Mouse (Mus musculus) brain, adult 2 months (tissue): Measurements from ENCODE around the gene Xrcc3.

Experiments
- DNase-seq: peaks from one replicate; pipeline ENCODE4 v3.0.0; 2011; ENCODE audit warnings: low read depth, low spot score

The Xrcc3 gene

DNA sequence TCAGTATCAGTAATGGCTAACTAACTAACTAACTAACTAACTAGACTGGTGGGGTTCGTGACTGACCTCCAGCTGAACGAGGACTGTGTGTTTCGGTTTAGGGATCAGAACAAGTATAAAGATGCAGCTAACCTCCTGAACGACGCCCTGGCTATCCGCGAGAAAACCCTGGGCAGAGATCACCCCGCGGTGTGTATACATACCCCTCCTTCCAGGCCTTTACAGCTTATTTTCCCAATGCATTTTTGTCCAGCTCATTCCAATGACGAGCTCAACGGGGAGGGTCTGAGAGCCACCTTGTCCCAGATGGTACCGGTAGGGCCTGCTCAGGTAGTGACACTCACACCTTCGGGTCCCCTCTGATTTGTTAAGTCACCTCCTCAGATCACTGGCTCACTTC is 35.8 kb downstream of the Xrcc3 start:
- DNase-seq: no peak

DNA sequence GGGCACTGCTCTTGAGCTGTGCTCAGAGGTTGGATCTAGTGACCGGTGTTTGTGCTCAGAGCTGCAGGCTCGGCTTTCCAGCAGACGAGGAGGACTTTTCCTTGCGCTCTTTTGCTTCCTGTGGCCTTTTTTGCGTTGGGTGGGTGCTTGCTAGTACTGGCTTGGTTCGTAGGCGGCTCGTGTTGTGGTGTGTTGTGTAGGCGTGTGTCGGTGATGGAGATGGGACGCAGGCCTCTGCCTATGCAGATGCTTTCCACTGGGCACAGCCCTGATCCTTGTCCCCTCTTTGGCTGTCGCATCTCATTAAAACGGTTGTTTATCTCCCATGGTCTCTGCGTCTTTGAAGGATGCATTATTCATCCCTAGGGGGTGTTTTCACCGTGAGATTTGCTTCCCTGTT is 38.8 kb downstream of the Xrcc3 start:
- DNase-seq: peak; percentile 52

DNA sequence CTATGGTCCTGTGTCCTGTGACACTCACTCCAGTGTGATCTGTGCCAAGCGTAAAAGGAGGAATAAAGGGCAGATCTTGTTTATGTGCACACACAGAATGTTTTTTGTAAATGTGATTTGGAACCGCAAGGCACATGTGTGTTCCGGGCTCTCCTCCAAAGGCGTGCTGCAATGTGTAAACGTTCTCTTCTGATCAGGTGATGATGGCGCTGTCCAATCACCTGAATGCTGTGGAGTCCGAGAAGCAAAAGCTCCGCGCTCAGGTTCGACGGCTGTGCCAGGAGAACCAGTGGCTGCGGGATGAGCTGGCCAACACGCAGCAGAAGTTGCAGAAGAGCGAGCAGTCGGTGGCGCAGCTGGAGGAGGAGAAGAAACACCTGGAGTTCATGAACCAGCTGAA is 39.5 kb downstream of the Xrcc3 start:
- no peak for DNase-seq

DNA sequence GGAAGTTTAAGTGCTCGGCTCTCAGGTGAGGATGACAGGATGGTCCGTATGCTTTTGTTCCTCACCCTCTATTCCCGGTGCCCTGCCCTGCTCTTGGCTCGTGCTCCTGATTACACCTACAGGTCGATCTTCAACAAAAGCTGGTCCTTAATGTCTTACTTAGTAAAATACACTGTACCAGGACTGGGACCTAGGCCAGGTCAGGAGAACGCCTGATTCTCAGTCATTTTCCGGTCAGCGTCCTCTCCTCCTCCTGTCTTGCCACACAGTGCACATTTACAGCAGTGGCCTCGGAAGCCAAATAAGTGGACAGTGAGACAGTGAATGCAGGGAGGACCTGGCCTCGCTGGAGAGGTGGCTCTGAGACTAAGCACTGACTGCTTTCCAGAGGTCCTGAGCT is 43.0 kb downstream of the Xrcc3 start:
- no peak for DNase-seq

DNA sequence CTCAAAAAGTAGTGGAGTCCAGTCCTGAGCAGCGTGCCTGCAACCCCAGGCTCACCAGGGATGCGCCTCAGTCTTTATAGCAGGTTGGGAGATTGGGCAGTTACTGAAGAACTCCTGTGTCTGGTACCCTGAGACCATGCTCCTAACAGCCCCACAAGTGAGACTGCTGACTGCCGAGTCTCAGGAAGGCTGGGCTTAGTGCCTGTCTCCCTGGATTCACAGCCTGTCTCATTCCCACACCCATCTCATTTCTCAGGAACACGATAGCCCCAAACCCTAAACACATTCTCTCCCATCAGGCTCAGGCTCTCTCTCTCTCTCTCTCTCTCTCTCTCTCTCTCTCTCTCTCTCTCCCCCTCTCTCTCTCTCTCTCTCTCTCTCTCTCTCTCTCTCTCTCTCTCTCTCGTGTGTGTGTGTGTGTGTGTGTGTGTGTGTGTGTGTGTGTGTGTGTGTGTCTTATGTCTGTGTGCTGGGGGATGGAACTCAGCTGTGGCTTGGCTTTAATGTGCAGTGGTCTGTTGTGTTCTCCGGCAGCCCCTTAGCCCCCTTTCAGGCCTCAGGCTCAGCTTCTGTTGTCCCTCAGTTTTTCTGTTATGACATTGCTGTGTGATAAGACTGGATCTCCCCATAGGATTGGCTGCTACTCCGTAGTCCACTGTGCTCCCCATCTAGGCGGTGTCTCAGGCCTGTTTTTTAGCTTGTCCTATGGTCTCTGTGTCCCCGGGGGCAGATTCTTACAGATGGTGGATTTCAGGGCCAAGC is 43.7 kb downstream of the Xrcc3 start:
- peak; percentile 60 for DNase-seq

DNA sequence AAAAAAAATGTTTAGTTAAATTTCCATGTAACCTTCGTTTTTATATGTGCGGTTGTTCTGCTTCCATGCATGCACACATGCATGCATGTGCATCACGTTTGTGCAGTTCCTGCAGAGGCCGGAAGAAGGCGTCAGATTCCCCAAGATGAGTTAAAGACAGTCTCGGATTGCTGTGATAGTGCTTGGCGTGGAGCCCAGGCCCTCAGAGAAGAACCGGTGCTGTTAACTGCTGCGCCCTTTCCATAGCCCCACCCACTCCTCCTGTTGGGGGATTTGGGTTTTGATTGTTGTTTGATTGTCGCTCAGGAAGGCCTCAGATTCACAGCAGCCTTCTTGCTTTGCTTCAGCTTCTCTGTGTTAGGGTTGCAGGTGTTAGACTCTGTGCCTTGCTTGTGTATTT is 44.4 kb downstream of the Xrcc3 start:
- peak; percentile 81 for DNase-seq

DNA sequence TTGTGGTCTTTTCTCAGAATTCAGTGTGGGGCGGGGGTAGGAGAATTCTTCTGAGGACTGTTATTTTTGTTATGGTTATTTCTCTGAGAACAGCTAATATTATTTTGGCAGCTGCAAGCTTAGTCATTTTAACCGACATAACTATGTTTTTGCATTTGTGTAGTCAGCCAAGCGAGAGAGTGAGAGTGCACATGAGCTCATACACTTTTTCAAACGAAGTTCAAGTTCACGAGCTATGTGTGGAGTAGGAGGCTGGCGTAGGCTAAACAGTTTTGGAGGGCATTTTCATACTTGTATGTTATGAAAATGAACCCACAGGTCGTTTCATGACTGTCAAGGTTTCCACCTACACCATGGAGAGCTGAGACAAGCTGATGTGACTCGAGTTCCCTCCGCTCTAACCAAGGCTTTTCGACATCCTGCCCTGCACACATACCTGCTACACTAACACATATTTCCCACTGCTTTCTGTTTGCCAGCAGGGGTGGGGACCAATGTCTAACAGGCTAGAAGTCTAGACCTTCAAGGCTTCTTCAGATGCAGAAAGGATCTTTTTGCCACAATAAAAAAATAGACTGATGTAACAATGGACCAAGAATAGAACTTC is 45.2 kb downstream of the Xrcc3 start:
- peak; percentile 58 for DNase-seq

DNA sequence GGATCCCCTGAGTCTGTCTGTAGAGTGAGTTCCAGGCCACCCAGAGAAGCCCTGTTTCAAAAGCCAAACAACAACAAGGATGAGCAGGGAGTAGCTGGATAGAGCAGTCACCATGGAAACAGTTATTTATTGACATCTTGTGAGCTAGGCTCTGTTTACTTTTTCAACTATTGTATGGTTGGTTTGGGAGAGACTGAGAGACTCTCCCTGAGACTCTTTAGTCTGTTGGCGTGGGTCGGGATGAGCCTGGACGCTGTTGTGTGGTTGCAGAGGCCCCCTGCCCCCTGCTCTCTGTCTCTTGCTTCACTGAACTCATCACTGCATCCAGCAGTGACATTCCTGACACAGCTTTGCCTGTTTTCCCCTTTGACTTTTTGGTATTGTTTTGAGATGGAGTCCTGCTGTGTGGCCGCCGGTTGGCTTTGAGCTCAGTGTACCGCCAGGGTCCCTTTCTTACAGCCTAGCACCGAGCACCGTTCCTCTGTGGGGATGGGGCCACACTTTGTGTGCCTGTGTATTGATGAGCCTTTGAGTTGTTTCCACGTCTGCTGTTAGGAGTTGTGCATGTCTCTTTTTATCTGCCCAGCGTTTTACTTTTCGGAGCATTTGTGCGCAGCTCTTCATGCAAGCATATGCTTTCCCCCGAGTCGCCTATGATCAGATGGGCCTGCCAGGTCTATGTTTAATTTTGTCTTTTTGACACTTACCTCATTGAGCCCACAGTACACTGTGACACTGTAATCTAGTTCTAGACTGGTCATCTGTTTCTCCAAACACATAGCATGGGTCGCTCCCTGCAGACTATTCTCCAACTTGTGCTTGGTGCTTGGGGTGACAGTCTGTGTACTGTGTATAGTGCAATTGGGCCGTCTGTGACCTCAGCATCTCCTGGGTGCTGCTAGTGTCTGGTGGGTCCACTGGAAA is 47.1 kb downstream of the Xrcc3 start:
- peak; percentile 74 for DNase-seq

DNA sequence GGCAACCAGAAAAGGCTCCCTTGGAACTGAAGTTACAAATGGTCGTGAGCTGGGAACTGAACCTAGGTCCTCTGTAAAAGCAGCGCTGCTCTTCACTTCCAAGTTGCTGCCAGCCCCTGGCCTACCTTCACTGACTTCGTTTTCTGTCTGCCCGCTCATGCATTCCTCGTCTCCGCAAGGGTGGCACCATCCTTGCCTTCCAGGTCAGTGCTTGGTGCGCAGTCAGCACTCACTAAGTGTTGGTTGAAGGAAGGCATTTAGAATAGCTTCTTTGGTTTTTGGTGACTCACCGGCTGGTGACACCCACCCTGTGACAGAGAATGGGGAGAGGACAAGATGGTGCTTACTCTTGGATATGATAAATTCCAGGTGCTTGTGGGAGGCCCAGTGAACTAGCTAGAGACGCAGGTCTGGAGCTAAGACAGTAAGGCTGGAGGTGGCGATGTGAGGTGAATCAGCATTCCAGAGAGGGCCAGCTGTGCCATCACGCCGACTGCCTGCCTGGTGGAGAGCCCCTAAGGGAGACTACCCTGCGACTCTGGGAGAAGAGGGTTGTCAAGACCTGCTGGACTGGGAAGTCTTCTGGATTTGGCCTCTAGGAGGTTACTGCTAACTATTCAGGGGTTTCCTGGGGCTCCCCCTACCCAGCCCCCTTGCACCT is 50.9 kb downstream of the Xrcc3 start:
- peak; percentile 81 for DNase-seq

DNA sequence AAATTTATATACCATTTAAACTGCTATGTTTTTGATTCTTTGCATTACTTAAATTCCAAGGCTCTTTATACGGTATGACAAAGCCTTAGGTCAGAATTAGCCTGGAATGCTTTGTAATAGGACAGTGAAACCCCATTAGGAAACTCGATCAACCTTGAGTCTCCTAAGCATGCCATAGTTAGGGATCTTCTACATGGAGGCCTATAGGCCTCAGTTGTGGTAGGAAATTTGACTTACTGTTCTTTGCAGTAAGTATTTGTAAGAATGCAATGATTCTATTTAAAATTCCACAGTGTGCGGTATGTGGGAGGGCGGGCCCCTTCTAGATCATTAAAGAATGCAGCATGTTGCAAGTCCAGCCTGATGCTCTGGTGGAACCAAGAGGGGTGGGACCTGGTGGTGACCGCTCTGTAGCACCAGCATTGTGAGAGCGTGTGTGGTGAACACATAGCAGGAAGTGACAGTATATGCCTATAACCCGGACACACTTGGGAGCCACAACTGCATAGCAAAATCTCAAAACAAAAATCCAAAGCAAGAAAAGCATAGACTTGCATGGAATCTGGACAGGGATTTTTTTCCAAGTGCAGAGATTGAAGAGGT is 53.3 kb downstream of the Xrcc3 start:
- DNase-seq: no peak

DNA sequence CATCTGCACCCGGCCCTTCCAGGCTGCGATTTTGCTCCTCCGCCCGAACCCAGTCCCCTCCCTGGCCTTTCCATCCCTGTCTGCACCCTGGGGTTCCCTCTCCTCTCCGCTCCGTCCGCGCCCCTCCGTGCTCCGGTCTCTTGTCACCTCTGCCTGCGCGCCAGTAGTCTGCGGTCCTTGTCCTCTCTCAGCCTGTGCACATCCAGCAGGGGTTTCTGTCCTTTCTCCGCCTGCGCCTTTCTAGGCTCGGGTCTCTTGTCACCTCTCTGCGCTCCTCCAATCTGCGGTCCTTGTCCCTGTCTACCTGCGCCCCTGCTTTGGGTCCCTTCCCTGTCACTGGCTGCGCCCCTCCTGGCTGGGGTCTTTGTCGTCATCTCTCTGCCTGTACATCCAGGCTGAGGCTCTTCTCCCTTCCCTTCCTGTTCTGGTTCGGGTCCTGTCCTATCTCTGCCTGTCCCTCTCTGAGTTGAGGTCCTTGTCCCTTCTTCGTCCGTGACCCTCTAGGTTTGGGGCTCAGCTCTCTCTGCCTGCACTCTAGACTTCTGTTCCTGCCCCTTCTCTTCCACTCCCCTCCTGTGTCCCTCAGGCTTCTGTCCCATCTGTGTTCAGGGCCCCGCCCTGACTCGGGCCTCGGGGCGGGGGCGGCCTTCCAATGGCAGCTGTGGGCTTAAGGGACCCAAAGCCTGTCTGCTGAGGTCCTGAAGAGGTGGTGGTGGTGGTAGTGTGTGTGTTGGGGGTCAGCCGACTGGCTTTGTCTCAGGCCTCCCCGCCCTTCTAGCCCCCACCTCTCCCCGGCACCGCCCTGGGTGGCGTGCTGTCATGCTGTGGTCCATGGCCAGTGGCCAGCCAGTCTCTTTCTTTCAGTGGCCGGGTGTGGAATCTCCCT is 54.3 kb downstream of the Xrcc3 start:
- peak; percentile 71 for DNase-seq

DNA sequence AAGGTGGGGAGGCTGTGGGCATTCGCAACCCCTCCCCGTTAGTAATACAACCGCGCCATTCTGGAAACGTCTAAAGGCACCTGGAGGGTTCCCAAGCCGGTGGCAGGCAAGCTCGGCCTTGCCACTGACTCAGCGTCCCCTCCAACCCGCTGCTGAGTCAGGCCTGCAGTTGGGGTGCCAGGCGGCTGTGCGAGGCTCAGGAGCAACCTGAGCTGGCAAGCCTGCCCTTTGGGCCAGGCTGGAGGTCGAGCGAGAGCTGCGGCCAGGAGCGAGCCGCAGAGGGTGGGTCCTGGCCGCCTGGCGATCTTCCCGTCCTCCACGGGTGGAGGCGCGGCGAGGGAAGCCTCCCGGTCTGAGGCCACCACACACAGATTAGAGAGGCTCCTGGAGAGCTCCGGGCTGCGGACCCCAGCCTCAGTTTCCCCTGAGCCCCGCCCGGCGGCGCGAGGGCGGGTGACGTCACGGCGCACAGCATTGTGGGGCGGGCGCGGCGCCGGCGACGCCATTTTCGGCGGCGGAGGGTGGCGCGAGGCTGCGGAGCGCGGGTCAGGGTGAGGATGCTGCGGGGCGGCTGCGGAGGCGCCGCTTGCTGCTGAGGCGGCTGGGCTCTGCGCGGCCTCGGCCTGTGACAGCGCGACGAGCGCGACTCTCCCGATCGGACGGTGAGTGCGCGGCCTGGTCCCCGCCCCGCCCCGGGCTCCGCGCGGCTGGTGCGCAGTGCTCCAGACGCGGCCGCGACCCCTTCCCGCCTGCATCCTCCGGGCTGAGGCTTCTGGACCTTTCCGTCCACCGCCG is 55.1 kb downstream of the Xrcc3 start, which contains the start of gene Klc1:
TSS of gene Klc1 (plus strand) at position 469 of the 795 bp plus-strand sequence.
- DNase-seq: peak; percentile 84

DNA sequence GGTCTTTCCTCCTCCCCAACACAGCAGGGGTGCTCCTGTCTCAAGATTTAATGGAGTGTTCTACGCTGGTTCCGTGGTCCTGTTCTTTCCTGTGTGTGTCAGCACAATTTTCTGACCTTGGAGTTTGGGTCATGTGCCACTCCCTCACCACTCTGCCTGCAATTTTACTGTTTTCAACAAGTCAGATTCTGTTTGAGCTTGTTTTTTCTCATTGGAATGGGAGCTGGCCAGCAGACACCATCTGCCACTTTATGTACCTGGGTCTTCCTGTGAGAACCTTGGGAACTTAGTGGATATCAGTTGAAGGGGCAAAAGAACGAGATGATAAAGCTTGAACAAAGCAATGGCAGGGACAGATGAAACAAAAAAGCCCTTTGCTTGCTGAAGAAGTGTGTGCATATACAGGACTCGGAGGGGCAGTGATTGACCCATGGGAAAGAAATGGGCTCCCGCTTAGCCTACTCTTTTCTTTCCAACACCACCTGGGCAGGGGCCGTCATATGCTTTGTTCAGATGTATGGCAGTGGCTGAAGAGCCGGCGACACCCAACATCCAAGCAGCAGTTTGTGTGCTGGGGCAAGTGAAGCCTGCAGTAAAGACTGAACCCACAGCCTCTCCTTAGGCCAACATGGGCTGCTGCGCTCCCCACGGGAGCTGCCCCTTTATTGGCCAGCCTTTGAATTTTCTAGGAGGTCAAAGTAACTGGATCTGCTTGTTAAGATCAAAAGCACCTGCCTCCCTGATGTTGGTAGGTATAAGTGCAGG is 55.9 kb downstream of the Xrcc3 start:
- peak; percentile 49 for DNase-seq

DNA sequence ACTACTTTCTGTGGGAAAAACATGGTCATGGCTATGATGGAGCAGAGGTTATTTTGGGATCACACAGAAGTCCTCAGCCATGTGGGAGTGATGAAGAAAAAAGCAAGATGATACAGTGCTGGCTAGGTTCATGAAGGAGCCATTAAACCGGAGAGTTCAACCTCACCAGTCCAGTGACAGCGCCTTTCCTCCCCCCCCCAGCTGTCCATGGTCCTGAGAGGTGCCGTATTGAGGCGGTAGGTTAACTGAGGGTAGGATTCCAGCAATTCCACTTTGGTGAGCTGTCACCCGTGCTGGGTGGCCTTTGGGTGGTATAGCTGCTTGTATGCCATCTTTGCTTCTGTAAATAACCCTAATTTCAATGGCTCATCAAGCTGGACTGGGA is 57.0 kb downstream of the Xrcc3 start:
- DNase-seq: no peak

DNA sequence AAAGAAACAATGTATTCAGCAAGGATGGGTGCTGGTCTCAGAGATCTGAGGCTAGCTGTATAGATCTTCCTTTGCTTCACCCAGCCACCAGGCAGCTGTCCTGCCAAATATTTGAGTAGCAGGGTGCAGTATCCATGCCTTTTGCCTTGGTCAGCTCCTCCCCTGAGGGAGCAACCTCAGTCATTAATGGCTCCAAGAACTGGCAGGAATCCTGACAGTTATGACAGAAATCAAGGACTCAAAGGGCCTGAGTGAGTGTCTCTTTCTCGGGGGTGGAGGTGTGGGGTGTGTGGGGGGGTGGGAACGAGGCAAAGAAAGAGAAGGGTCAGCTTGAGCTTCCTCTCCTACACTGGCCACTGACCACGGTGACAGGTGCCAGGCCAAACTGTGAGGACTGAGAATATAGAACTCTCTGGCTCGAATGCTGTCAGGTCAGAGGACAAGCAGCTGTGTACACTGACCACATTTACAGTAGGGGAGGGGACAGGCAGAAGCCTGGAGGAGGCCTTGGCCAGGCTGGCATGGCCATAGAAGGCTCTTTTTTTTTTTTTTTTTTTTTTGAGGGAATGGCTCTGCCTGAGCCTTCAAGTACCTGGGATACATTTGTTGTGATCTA is 57.5 kb downstream of the Xrcc3 start:
- DNase-seq: no peak

DNA sequence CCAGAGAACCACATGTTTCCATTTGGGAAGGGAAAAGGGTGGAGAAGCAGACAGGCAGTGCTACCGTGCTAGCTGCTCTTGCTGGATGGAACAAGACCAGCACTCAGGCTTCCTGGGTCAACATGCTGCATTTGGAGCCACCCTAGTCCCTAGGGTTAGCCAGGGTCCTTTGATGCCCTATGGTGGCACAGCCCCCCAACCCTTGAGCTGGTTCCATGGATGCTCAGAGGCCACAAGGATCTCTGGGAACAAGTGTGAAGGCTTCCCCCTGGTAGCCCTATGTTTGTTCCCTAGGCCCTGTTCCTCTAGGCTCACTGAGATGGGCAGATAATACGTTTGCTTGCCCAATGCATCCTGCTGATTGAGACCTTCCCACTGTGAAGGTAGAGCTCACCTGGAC is 58.4 kb downstream of the Xrcc3 start:
- DNase-seq: no peak

DNA sequence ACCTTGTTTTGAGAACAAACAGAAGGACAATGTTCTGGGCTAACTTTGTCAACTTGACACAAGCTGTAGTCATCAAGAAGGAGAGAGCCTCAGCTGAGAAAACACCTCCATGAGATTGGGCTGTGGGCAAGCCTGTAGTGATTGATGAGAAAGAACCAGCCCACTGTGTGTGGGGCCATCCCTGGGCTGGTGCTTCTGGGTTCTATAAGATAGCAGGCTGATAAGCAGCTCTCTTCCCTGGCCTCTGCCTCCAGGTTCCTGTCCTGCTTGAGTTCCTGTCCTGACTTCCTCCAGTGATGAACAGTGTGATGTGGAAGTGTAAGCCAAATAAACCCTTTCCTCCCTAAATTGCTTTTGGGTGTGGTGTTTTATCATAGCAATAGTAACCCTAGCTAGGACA is 59.0 kb downstream of the Xrcc3 start:
- DNase-seq: no peak

DNA sequence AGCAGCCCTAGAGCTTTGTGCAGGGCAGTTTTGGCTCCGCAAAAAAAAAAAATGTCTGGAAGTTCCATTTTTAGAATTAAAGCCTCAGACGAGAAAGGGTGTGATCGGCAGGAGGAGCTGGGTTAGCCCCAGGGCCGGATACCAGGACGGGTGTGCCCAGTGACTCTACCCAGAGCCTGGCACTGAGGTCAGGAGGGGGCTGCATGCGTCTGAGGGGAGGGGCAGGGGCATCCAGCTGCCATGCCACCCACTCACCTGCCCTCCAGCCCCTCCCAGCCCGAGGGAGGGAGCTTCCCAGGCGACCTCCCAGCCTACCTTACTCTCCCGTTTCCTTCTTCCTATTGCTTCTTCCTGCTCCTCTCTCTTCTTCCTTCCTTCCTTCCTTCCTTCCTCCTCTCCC is 60.3 kb downstream of the Xrcc3 start:
- no peak for DNase-seq
